Mouse (Mus musculus) testis, adult 2 months (tissue): Measurements from ENCODE around the gene Ttll8.

Experiments
- CTCF ChIP-seq: fragments of 200-500 bp; IDR thresholded peaks from 2 replicates; pipeline ENCODE4 v1.5.1; 2012; ENCODE audit warnings: low read depth, mild to moderate bottlenecking, inconsistent platforms, low read length, moderate library complexity; ENCODE audit not compliant: control insufficient read depth, insufficient read depth, insufficient replicate concordance
- POLR2A ChIP-seq: fragments of 200-500 bp; IDR thresholded peaks from 2 replicates; pipeline ENCODE4 v1.6.1; 2012; ENCODE audit warnings: low read depth, mild to moderate bottlenecking, inconsistent platforms, low read length, moderate library complexity; ENCODE audit not compliant: control insufficient read depth

DNA sequence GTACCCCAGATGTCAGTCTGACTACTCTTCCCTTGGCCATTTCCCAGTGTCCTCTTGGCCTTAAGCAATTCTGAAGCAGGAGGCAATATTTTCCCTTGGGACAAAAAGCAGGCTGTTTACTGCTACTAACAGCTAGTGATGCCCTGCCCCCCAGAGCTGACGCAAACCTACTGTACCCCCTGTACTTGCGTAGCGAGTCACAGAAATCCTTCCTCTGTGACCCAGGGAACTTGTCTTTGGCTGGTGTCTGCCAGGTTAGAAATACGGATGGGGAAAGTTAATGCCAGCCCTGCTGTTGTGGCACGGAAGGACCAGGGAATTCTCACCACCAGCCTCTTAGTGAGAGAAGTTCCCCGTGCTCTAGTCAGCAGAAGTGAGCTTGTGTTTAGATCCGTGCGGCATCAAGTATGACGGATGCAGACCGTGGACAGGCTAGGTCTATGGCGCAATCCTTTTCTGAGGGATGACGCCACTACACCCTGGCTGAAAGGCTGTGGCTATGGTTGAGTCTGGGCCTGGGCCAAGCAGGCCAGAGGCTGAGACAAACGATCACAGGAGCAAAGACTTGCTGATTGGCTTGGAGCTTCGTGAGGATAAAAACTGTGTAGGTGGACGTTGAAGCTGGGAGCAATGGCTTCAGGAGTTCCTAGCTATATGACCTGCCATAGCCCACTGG lies 51.9 kb downstream of the Ttll8 start:
- TF ChIP-seq CTCF: no peak
- TF ChIP-seq POLR2A: no peak
